Mouse (Mus musculus): Measurements from ENCODE around the gene Actn4.

DNA sequence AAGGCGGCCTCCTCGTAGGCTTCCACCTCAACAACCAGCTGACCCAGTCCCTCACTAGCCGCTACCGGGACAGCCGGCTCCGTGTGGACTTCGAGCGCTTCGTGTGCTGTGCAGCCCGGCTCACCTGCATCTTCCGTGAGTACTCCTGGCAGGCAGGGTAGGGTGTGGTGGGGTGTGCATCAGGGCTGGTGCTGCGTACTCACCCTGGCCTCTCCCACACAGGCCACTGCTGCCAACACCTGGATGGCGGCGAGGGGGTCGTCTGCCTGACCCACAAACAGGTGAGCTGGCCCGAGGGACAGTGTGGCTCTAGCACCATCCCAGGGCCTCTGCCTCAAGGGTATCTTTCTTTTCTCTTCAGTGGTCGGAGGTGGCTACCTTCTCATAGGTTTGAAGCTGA is 69.5 kb downstream of the Actn4 start:
- TF ChIP-seq CTCF (IDR thresholded peaks at IDR 0.05; ENCODE audit: borderline replicate concordance, extremely low read depth, insufficient read depth, insufficient read length) (no peak), POLR2A (IDR thresholded peaks at IDR 0.05; ENCODE audit: borderline replicate concordance, extremely low read depth, insufficient read depth, insufficient read length, poor library complexity, severe bottlenecking) (no peak)
